Mouse (Mus musculus) pancreas, adult 10 weeks (tissue): ENCODE results near the gene Edar. TPM values are rescaled to one million over a fixed set of nuclear protein-coding genes. Genes with fewer than 3 reads are reported as not detected.

ENCODE experiments used
- polyA plus RNA-seq: library from polyadenylated mRNA; stranded (reverse); fragments of 350-450 nt; fragmentation: Illumina TruSeq; extraction: RNeasy Lipid Tissue Mini Kit (QIAGEN cat#74804); gene quantifications from one replicate; pipeline ENCODE4 v1.2.3, GENCODE M21; 2015; ENCODE audit warnings: low read depth, low replicate concordance; ENCODE audit not compliant: insufficient read depth

The Edar gene
- not detected for polyA plus RNA-seq

DNA sequence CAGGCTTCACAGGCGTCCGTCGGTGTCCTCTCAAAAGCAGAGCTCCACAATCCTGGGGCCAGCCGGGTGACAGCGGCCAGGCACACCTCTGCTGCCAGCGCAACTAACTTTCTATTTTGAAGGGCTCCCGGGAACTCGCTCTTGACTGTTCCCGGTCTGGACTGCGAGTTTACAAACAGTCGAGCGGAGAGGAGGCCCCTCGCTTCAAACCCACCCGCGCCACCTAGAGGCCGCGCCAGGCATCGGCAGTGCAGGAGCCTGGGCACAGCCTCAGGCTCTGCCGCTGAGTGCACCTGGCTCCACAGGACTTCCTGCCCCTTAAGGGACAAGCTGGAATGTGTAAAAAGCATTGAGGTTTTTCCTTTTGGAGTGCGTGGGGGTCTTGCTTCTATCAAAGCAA lies at the start of gene Edar:
TSS of gene Edar (minus strand) at position 122 of the 400 bp plus-strand sequence.

DNA sequence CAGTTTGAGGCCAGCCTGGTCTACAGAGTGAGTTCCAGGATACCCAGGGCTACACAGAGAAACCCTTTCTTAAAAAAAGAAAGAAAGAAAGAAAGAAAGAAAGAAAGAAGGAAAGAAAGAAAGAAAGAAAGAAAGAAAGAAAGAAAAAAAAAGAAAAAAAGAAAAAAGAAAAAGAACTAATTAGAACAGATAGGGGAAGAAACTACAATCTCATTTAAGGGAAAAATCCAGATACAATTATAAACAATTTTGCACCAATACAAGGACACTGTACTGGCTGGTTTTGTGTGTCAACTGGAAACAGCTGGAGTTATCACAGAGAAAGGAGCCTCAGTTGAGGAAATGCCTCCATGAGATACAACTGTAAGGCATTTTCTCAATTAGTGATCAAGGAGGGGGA lies 42.7 kb upstream of the Edar start, which contains the start of gene Gm17542:
TSS of gene Gm17542 (minus strand) at position 101 of the 400 bp plus-strand sequence.

Other genes with a start within 250 kb of the Edar start
- gene Ranbp2, start 228.7 kb downstream of the Edar start, polyA plus RNA-seq: 10.7 TPM
- gene Ccdc138, start 177.7 kb downstream of the Edar start, polyA plus RNA-seq: 0.85 TPM
- not detected for gene Gm17542, start 42.6 kb upstream of the Edar start, polyA plus RNA-seq
- 0.22 TPM for gene Sh3rf3, start 137.7 kb upstream of the Edar start, polyA plus RNA-seq